Mouse (Mus musculus) forebrain, embryonic 16.5 days (tissue): ENCODE measurements around the gene Osgin1. TPM values are rescaled to one million over a fixed set of nuclear protein-coding genes. Genes with fewer than 3 reads are reported as not detected.

ENCODE experiments used
- ATAC-seq: fragments of 200-750 bp; cut with Nextera tagmentation; 2 replicates; pipeline ENCODE4 v1.8.0; 2017; ENCODE audit warnings: mild to moderate bottlenecking, moderate library complexity
- H3K27ac ChIP-seq: fragments of 300-500 bp; sonication (generic); 2 replicates; pipeline ENCODE4 v1.5.1; 2014; ENCODE audit warnings: low read length, control low read depth
- H3K27me3 ChIP-seq: fragments of 300-500 bp; sonication (generic); replicated peaks from 2 replicates; pipeline ENCODE4 v1.6.1; 2014; ENCODE audit warnings: low read length; ENCODE audit not compliant: control insufficient read depth, insufficient read depth
- H3K36me3 ChIP-seq: fragments of 300-500 bp; sonication (generic); 2 replicates; pipeline ENCODE4 v1.6.1; 2014; ENCODE audit not compliant: control insufficient read depth, insufficient read depth
- H3K4me1 ChIP-seq: fragments of 300-500 bp; sonication (generic); replicated peaks from 2 replicates; pipeline ENCODE4 v1.6.1; 2014; ENCODE audit warnings: low read length; ENCODE audit not compliant: control insufficient read depth, insufficient read depth
- H3K4me2 ChIP-seq: fragments of 300-500 bp; sonication (generic); 2 replicates; pipeline ENCODE4 v1.6.1; 2014; ENCODE audit warnings: mild to moderate bottlenecking, low read length, control low read depth
- H3K4me3 ChIP-seq: fragments of 300-500 bp; sonication (generic); replicated peaks from 2 replicates; pipeline ENCODE4 v1.5.1; 2014; ENCODE audit warnings: mild to moderate bottlenecking, low read length, control low read depth
- H3K9ac ChIP-seq: fragments of 300-500 bp; sonication (generic); replicated peaks from 2 replicates; pipeline ENCODE4 v1.6.1; 2014; ENCODE audit warnings: low read depth, low read length, control low read depth
- H3K9me3 ChIP-seq: fragments of 300-500 bp; sonication (generic); 2 replicates; pipeline ENCODE4 v1.6.1; 2016; ENCODE audit warnings: low read length; ENCODE audit not compliant: control insufficient read depth
- WGBS: fragments of 180-500 bp; shearing (Covaris S2); extraction: QIAGEN DNeasy Blood & Tissue Kit; methylation state at CpG from one replicate; pipeline ENCODE4 v1.1.7; 2014; 5-methylcytosine and 5-hydroxymethylcytosine counted together
- polyA plus RNA-seq: library from polyadenylated mRNA; unstranded; fragments of >200 nt; fragmentation: Nextera tagmentation; extraction: Ambion mirVana; gene quantifications from 2 replicates; pipeline ENCODE4 v1.2.1, GENCODE M21; 2015

Osgin1 gene
- polyA plus RNA-seq, 1 experiment from 2014 or later = 0.20 TPM

- Histone ChIP-seq H3K4me2 (no peak overlapping the region), H3K9me3 (no peaks in the 10 kb centered on the region), H3K27me3 (no peaks in the 10 kb centered on the region), H3K27ac (no peak overlapping the region), H3K4me3 (no peak overlapping the region), H3K4me1 (0 out of 2 replicates have a peak, but pooled peaks cover 5% of the 10 kb centered on the region), H3K9ac (no peak overlapping the region), H3K36me3 (no peaks in the 10 kb centered on the region)
- ATAC-seq = no peak
- WGBS = 82% methylated on average over 6 of the region's 6 CpGs
Measured at GRCm38 (mm10) chr8:119438876-119439275, 5.0 kb downstream of the Osgin1 start.

- Histone ChIP-seq H3K4me3 (no peak overlapping the region), H3K27me3 (no peaks in the 10 kb centered on the region), H3K36me3 (no peaks in the 10 kb centered on the region), H3K4me1 (0 out of 2 replicates have a peak, but pooled peaks cover 5% of the 10 kb centered on the region), H3K9ac (no peak overlapping the region), H3K27ac (no peak overlapping the region), H3K9me3 (no peaks in the 10 kb centered on the region), H3K4me2 (no peak overlapping the region)
- WGBS = 83% methylated on average over 2 of the region's 2 CpGs
- ATAC-seq = no peak
Measured at GRCm38 (mm10) chr8:119439424-119439823, 5.5 kb downstream of the Osgin1 start.

GRCm38 (mm10) chr8:119439893-119440249 is 5.9 kb downstream of the Osgin1 start:
- Histone ChIP-seq H3K27me3 (no peaks in the 10 kb centered on the region), H3K4me2 (no peak overlapping the region), H3K4me3 (no peak overlapping the region), H3K9me3 (no peaks in the 10 kb centered on the region), H3K27ac (no peak overlapping the region), H3K36me3 (no peaks in the 10 kb centered on the region), H3K4me1 (0 out of 2 replicates have a peak, but pooled peaks cover 5% of the 10 kb centered on the region), H3K9ac (no peak overlapping the region)
- no peak for ATAC-seq
- 59% methylated on average over 7 of the region's 7 CpGs for WGBS

- Histone ChIP-seq H3K36me3 (no peaks in the 10 kb centered on the region), H3K4me1 (0 out of 2 replicates have a peak, but pooled peaks cover 5% of the 10 kb centered on the region), H3K9ac (no peak overlapping the region), H3K4me3 (no peak overlapping the region), H3K4me2 (no peak overlapping the region), H3K9me3 (no peaks in the 10 kb centered on the region), H3K27ac (no peak overlapping the region), H3K27me3 (no peaks in the 10 kb centered on the region)
- WGBS = 14% methylated on average over 16 of the region's 16 CpGs
- ATAC-seq = peak; percentile 40; the same call in 1 of the 2 replicates
Measured at GRCm38 (mm10) chr8:119440250-119440951, 6.5 kb downstream of the Osgin1 start.

- WGBS = 53% methylated on average over 1 of the region's 1 CpGs
- Histone ChIP-seq H3K9me3 (no peaks in the 10 kb centered on the region), H3K9ac (no peak overlapping the region), H3K4me1 (0 out of 2 replicates have a peak, but pooled peaks cover 5% of the 10 kb centered on the region), H3K4me3 (no peak overlapping the region), H3K27me3 (no peaks in the 10 kb centered on the region), H3K36me3 (no peaks in the 10 kb centered on the region), H3K4me2 (no peak overlapping the region), H3K27ac (no peak overlapping the region)
- peak; percentile 27; the same call in 1 of the 2 replicates for ATAC-seq
Measured at GRCm38 (mm10) chr8:119440952-119441270, 7.0 kb downstream of the Osgin1 start.

- Histone ChIP-seq H3K9me3 (no peaks in the 10 kb centered on the region), H3K4me2 (no peak overlapping the region), H3K27ac (no peak overlapping the region), H3K4me3 (no peak overlapping the region), H3K4me1 (peaks cover 10% of the 10 kb centered on the region), H3K9ac (no peak overlapping the region), H3K36me3 (no peaks in the 10 kb centered on the region), H3K27me3 (0 out of 2 replicates have a peak, but pooled peaks cover under 1% of the 10 kb centered on the region)
- WGBS = 72% methylated on average over 5 of the region's 5 CpGs
- ATAC-seq = no peak
Measured at GRCm38 (mm10) chr8:119442013-119442412, 8.1 kb downstream of the Osgin1 start.

- WGBS = 95% methylated on average over 8 of the region's 8 CpGs
- H3K4me3 ChIP-seq = no peak overlapping the region
- no peak for ATAC-seq
- H3K9ac ChIP-seq = no peak overlapping the region
- 0 out of 2 replicates have a peak, but pooled peaks cover 5% of the 10 kb centered on the region for H3K27me3 ChIP-seq
- no peak overlapping the region for H3K4me2 ChIP-seq
- peaks cover 19% of the 10 kb centered on the region for H3K4me1 ChIP-seq
- H3K36me3 ChIP-seq = no peaks in the 10 kb centered on the region
- H3K27ac ChIP-seq = no peak overlapping the region
- no peaks in the 10 kb centered on the region for H3K9me3 ChIP-seq
Measured at GRCm38 (mm10) chr8:119442970-119443369, 9.0 kb downstream of the Osgin1 start.

- Histone ChIP-seq H3K9me3 (no peaks in the 10 kb centered on the region), H3K9ac (peak within 1 kb of the TSS; percentile 71), H3K4me3 (peak within 1 kb of the TSS; percentile 65), H3K27me3 (peaks cover 14% of the 10 kb centered on the region; the same call in 1 of the 2 replicates), H3K36me3 (no peaks in the 10 kb centered on the region), H3K27ac (no peak within 1 kb of the TSS), H3K4me2 (peak within 1 kb of the TSS; percentile 90), H3K4me1 (peaks cover 15% of the 10 kb centered on the region)
- peak; percentile 49 for ATAC-seq
- WGBS = 2% methylated on average over 27 of the region's 52 CpGs
Measured at GRCm38 (mm10) chr8:119446211-119446989, 12.5 kb downstream of the Osgin1 start, which contains the start of gene Necab2. Necab2 (plus strand) TSS chr8:119446719.

GRCm38 (mm10) chr8:119446990-119447780 is 13.3 kb downstream of the Osgin1 start:
- H3K27me3 ChIP-seq = peaks cover 14% of the 10 kb centered on the region; the same call in 1 of the 2 replicates
- WGBS = 0% methylated on average over 34 of the region's 80 CpGs
- H3K9ac ChIP-seq = peak overlapping the region; percentile 71
- peak overlapping the region; percentile 90 for H3K4me2 ChIP-seq
- no peaks in the 10 kb centered on the region for H3K9me3 ChIP-seq
- ATAC-seq = peak; percentile 43
- peaks cover 15% of the 10 kb centered on the region for H3K4me1 ChIP-seq
- H3K36me3 ChIP-seq = no peaks in the 10 kb centered on the region
- H3K27ac ChIP-seq = no peak overlapping the region
- peak overlapping the region; percentile 65 for H3K4me3 ChIP-seq
